Mouse (Mus musculus): ENCODE measurements around the gene Rnasel. TPM values are rescaled to one million over a fixed set of nuclear protein-coding genes. Genes with fewer than 3 reads are reported as not detected.

Rnasel gene
- total and polyA plus RNA-seq, 2 experiments: 0.72 to 5.1 TPM

GRCm38 (mm10) chr1:153778205-153778604 lies 29.0 kb downstream of the Rnasel start:
- Histone ChIP-seq H3K79me2 (ENCODE audit: control insufficient read depth, insufficient read depth, low read length) (no peaks in the 10 kb centered on the region), H3K27ac (replicated peaks; ENCODE audit: insufficient read depth, low read depth, low read length) (no peak overlapping the region), H3K4me3 (ENCODE audit: insufficient read depth, low read depth, low read length) (no peak overlapping the region), H3K36me3 (ENCODE audit: control insufficient read depth, insufficient read depth, low read length) (no peaks in the 10 kb centered on the region), H3K27me3 (ENCODE audit: control insufficient read depth, insufficient read depth, low read length) (no peaks in the 10 kb centered on the region), H3K4me1 (ENCODE audit: control insufficient read depth, insufficient read depth, low read length) (no peaks in the 10 kb centered on the region), H3K9ac (ENCODE audit: low read depth, low read length) (no peak overlapping the region)
- no peak for DNase-seq (ENCODE audit: extremely low read depth, low read depth, low spot score)
- 91% methylated on average over 10 of the region's 10 CpGs for WGBS
- no peak for TF ChIP-seq CTCF (IDR thresholded peaks at IDR 0.05; ENCODE audit: low read depth, low read length)
- no peak for TF ChIP-seq POLR2A (IDR thresholded peaks at IDR 0.05; ENCODE audit: extremely low read depth, insufficient read depth, low read length)

- H3K27ac ChIP-seq (replicated peaks; ENCODE audit: insufficient read depth, low read depth, low read length): no peak overlapping the region
- no peaks in the 10 kb centered on the region for H3K36me3 ChIP-seq (ENCODE audit: control insufficient read depth, insufficient read depth, low read length)
- H3K4me1 ChIP-seq (ENCODE audit: control insufficient read depth, insufficient read depth, low read length): no peaks in the 10 kb centered on the region
- no peaks in the 10 kb centered on the region for H3K79me2 ChIP-seq (ENCODE audit: control insufficient read depth, insufficient read depth, low read length)
- no peak overlapping the region for H3K9ac ChIP-seq (ENCODE audit: low read depth, low read length)
- no peaks in the 10 kb centered on the region for H3K27me3 ChIP-seq (ENCODE audit: control insufficient read depth, insufficient read depth, low read length)
- H3K4me3 ChIP-seq (ENCODE audit: insufficient read depth, low read depth, low read length): no peak overlapping the region
- WGBS: 61% methylated on average over 1 of the region's 1 CpGs
- no peak for DNase-seq (ENCODE audit: extremely low read depth, low read depth, low spot score)
- no peak for TF ChIP-seq CTCF (IDR thresholded peaks at IDR 0.05; ENCODE audit: low read depth, low read length)
- TF ChIP-seq POLR2A (IDR thresholded peaks at IDR 0.05; ENCODE audit: extremely low read depth, insufficient read depth, low read length): no peak
These were observed 34.1 kb downstream of the Rnasel start for GRCm38 (mm10) chr1:153783339-153783738.

- Histone ChIP-seq H3K4me1 (ENCODE audit: control insufficient read depth, insufficient read depth, low read length) (no peaks in the 10 kb centered on the region), H3K4me3 (ENCODE audit: insufficient read depth, low read depth, low read length) (no peak overlapping the region), H3K27me3 (ENCODE audit: control insufficient read depth, insufficient read depth, low read length) (no peaks in the 10 kb centered on the region), H3K9ac (ENCODE audit: low read depth, low read length) (no peak overlapping the region), H3K36me3 (ENCODE audit: control insufficient read depth, insufficient read depth, low read length) (no peaks in the 10 kb centered on the region), H3K79me2 (ENCODE audit: control insufficient read depth, insufficient read depth, low read length) (no peaks in the 10 kb centered on the region), H3K27ac (replicated peaks; ENCODE audit: insufficient read depth, low read depth, low read length) (no peak overlapping the region)
- TF ChIP-seq CTCF (IDR thresholded peaks at IDR 0.05; ENCODE audit: low read depth, low read length): no peak
- TF ChIP-seq POLR2A (IDR thresholded peaks at IDR 0.05; ENCODE audit: extremely low read depth, insufficient read depth, low read length): no peak
- DNase-seq (ENCODE audit: extremely low read depth, low read depth, low spot score): no peak
- WGBS: 58% methylated on average over 4 of the region's 4 CpGs
These were observed 36.4 kb downstream of the Rnasel start for GRCm38 (mm10) chr1:153785608-153786007.

- no peak overlapping the region for H3K27ac ChIP-seq (replicated peaks; ENCODE audit: insufficient read depth, low read depth, low read length)
- no peak for TF ChIP-seq CTCF (IDR thresholded peaks at IDR 0.05; ENCODE audit: low read depth, low read length)
- no peak for TF ChIP-seq POLR2A (IDR thresholded peaks at IDR 0.05; ENCODE audit: extremely low read depth, insufficient read depth, low read length)
- no peak overlapping the region for H3K4me3 ChIP-seq (ENCODE audit: insufficient read depth, low read depth, low read length)
- no peaks in the 10 kb centered on the region for H3K36me3 ChIP-seq (ENCODE audit: control insufficient read depth, insufficient read depth, low read length)
- WGBS: 72% methylated on average over 2 of the region's 2 CpGs
- no peaks in the 10 kb centered on the region for H3K4me1 ChIP-seq (ENCODE audit: control insufficient read depth, insufficient read depth, low read length)
- no peaks in the 10 kb centered on the region for H3K79me2 ChIP-seq (ENCODE audit: control insufficient read depth, insufficient read depth, low read length)
- DNase-seq (ENCODE audit: extremely low read depth, low read depth, low spot score): no peak
- H3K27me3 ChIP-seq (ENCODE audit: control insufficient read depth, insufficient read depth, low read length): no peaks in the 10 kb centered on the region
- H3K9ac ChIP-seq (ENCODE audit: low read depth, low read length): no peak overlapping the region
These were observed 41.5 kb downstream of the Rnasel start for GRCm38 (mm10) chr1:153790708-153791107.

DNA sequence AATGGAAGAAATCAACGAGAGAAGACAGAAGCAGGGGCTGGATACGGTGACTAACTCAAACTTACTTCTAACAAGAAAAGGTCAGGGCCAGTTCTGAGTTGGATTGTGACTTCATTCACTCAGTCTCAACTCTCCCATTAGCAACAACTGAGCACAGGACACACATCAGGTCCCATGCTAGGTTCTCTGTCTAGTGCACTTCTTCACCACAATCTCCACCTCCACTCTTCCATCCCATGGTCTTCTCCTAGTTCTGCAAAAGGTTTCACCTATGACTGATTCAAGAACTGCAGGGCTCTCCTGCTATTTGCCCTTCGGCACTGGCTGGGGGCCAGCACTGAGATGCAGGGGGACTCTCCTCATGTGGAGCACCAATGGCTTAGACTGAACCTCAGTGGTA lies 45.0 kb downstream of the Rnasel start:
- no peaks in the 10 kb centered on the region for H3K36me3 ChIP-seq (ENCODE audit: control insufficient read depth, insufficient read depth, low read length)
- H3K9ac ChIP-seq (ENCODE audit: low read depth, low read length): no peak overlapping the region
- WGBS: 84% methylated on average over 3 of the region's 3 CpGs
- H3K79me2 ChIP-seq (ENCODE audit: control insufficient read depth, insufficient read depth, low read length): no peaks in the 10 kb centered on the region
- no peak overlapping the region for H3K27ac ChIP-seq (replicated peaks; ENCODE audit: insufficient read depth, low read depth, low read length)
- H3K4me1 ChIP-seq (ENCODE audit: control insufficient read depth, insufficient read depth, low read length): no peaks in the 10 kb centered on the region
- H3K4me3 ChIP-seq (ENCODE audit: insufficient read depth, low read depth, low read length): no peak overlapping the region
- no peak for DNase-seq (ENCODE audit: extremely low read depth, low read depth, low spot score)
- no peaks in the 10 kb centered on the region for H3K27me3 ChIP-seq (ENCODE audit: control insufficient read depth, insufficient read depth, low read length)
- TF ChIP-seq CTCF (IDR thresholded peaks at IDR 0.05; ENCODE audit: low read depth, low read length) (no peak), POLR2A (IDR thresholded peaks at IDR 0.05; ENCODE audit: extremely low read depth, insufficient read depth, low read length) (no peak)

- 61% methylated on average over 7 of the region's 7 CpGs for WGBS
- DNase-seq (ENCODE audit: extremely low read depth, low read depth, low spot score): no peak
- Histone ChIP-seq H3K4me1 (ENCODE audit: control insufficient read depth, insufficient read depth, low read length) (no peaks in the 10 kb centered on the region), H3K27me3 (ENCODE audit: control insufficient read depth, insufficient read depth, low read length) (no peaks in the 10 kb centered on the region), H3K27ac (replicated peaks; ENCODE audit: insufficient read depth, low read depth, low read length) (no peak overlapping the region), H3K36me3 (ENCODE audit: control insufficient read depth, insufficient read depth, low read length) (no peaks in the 10 kb centered on the region), H3K9ac (ENCODE audit: low read depth, low read length) (no peak overlapping the region), H3K79me2 (ENCODE audit: control insufficient read depth, insufficient read depth, low read length) (no peaks in the 10 kb centered on the region), H3K4me3 (ENCODE audit: insufficient read depth, low read depth, low read length) (no peak overlapping the region)
- TF ChIP-seq CTCF (IDR thresholded peaks at IDR 0.05; ENCODE audit: low read depth, low read length) (no peak), POLR2A (IDR thresholded peaks at IDR 0.05; ENCODE audit: extremely low read depth, insufficient read depth, low read length) (no peak)
These were observed 53.5 kb downstream of the Rnasel start for GRCm38 (mm10) chr1:153802691-153803090.
